Mouse (Mus musculus) testis, adult 2 months (tissue): ENCODE measurements around the gene Ccdc47.

Experiments
- CTCF ChIP-seq: fragments of 200-500 bp; IDR thresholded peaks from 2 replicates; pipeline ENCODE4 v1.5.1; 2012; ENCODE audit warnings: low read depth, mild to moderate bottlenecking, inconsistent platforms, low read length, moderate library complexity; ENCODE audit not compliant: control insufficient read depth, insufficient read depth, insufficient replicate concordance
- POLR2A ChIP-seq: fragments of 200-500 bp; IDR thresholded peaks from 2 replicates; pipeline ENCODE4 v1.6.1; 2012; ENCODE audit warnings: low read depth, mild to moderate bottlenecking, inconsistent platforms, low read length, moderate library complexity; ENCODE audit not compliant: control insufficient read depth

GRCm38 (mm10) chr11:106264988-106265387 is 48.8 kb upstream of the Ccdc47 start:
- no peak for TF ChIP-seq CTCF
- TF ChIP-seq POLR2A: no peak
